Mouse (Mus musculus): ENCODE data around the gene Lemd1. TPM values are rescaled to one million over a fixed set of nuclear protein-coding genes. Genes with fewer than 3 reads are reported as not detected.

The Lemd1 gene
- total RNA-seq, 2 experiments from 2014 or later, result not detected

DNA sequence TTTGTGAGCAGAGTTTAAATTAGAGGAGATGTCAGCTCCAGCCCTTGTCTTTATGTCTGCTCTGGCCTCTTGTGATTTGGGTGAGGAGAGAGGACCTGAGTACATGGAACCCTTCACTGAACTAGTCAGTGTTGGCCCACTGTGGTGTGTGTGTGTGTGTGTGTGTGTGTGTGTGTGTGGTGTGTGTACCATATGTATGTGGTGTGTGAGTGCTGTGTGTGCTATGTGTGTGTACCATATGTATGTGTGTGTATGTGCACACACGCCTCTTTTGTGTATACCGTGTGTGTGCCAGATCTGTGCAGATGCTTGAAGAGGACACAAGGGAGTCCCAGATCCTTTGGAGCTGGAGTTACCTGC, 90.9 kb downstream of the Lemd1 start:
- ATAC-seq (replicated peaks; ENCODE audit: poor library complexity, severe bottlenecking), result no peak

- no peak for ATAC-seq (replicated peaks; ENCODE audit: poor library complexity, severe bottlenecking)
Observed at GRCm38 (mm10) chr1:132283018-132283417, 91.8 kb downstream of the Lemd1 start.

DNA sequence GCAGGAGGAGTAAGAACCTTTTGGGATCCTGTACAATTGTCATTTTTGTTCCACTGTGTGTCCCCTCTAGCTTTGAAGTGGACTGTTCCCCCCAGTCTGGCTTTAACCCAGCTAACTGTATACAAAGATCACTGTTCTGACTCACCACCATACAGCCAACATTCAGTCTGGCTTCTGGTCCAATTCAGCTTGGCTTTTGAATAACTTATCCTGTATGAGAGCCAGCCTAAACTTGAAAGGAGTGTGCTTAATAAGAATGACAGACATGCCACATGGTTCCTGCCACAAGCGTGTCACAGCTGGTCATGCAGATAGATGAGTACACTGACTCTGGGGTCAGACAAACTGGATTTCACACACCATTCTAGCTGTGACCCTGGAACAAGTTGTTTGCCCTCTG, 95.5 kb downstream of the Lemd1 start:
- no peak for ATAC-seq (replicated peaks; ENCODE audit: poor library complexity, severe bottlenecking)

GRCm38 (mm10) chr1:132287445-132287844, 96.2 kb downstream of the Lemd1 start:
- no peak for ATAC-seq (replicated peaks; ENCODE audit: poor library complexity, severe bottlenecking)

DNA sequence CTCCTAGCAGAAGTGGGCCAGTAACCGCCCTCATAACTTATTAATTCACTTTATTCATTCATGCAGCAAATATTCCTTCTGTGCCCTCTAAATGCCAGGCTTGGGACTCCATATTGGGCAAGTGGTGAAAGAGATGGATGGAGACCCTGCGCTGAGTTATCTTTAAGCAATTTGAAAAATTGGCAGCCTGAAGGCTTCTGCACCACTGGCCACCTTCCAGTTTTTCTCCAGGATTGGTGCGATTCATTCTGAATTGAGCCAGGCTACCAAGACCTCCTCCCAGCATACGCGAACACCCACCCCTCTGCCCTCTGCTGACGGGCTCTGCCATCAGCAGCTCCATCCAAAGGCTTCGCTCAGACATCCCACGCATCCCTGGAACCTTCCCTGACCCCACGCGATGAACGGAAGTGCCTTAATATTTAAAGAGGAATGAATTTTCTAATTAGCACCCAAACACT, 96.8 kb downstream of the Lemd1 start:
- no peak for ATAC-seq (replicated peaks; ENCODE audit: poor library complexity, severe bottlenecking)

GRCm38 (mm10) chr1:132289965-132290364, 98.7 kb downstream of the Lemd1 start:
- ATAC-seq (replicated peaks; ENCODE audit: poor library complexity, severe bottlenecking), result no peak

DNA sequence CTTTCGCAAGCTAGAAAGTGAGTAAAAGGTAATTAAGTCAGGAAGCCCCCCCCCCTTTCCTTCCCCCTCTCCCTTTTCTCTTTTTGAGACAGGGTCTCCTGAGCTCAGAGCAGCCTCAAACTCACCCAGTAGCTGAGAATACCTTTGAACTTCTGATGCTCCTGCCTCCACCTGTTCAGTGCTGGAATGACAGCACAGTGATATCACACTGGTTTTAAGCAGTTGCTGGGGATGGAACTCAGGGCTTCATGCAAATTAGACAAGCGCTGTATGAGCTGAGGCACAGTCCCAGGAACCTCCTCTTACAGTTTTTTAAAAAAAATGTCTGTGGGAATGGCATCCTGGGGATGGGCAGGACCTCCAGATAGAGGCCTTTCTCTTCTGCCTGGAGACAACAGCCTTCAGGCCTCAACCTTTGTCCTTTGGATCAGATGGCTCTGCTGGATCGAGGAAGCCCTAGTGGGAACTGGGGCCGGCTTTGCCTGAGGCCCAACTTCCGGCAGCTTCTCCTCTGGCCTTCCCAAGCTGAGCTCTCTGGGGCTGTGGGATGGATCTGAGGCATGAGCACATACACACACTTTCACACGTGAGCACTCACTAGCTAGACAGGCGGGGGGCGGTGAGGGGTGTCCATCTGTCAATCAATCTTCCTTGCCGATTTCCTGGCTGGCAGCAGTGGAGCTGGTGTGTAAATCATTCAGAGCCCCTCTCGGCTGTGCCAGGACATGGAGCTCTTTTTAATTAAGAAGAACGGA, 99.9 kb downstream of the Lemd1 start:
- ATAC-seq (replicated peaks; ENCODE audit: poor library complexity, severe bottlenecking), result no peak

DNA sequence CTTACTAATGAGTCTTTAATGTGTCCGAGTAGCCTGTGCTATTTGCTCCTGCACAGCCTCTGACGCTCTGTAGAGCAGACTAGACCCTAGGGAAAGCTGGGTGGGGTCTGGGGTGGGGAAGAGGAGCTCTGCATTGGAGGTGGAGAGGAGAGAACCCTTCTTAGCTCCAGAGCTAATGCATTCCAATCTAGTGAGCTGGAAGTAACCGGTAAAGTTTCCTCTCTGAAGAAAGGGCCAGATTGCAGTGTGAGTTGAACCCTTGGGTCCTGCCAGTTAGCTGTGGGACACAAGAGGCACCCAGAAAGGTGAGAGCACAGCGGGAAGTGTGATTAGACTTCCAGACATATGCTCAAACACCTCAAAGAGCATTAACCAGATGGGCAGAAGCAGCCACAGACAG, 100.5 kb downstream of the Lemd1 start:
- no peak for ATAC-seq (replicated peaks; ENCODE audit: poor library complexity, severe bottlenecking)

GRCm38 (mm10) chr1:132292318-132293129, 101.3 kb downstream of the Lemd1 start:
- 0 out of 2 replicates have a peak, but pooled peaks have one; percentile 37 for ATAC-seq (replicated peaks; ENCODE audit: poor library complexity, severe bottlenecking)

GRCm38 (mm10) chr1:132295506-132295905, 104.3 kb downstream of the Lemd1 start:
- ATAC-seq (replicated peaks; ENCODE audit: poor library complexity, severe bottlenecking), result no peak

- no peak for ATAC-seq (replicated peaks; ENCODE audit: poor library complexity, severe bottlenecking)
Observed at GRCm38 (mm10) chr1:132296051-132296450, 104.8 kb downstream of the Lemd1 start.

DNA sequence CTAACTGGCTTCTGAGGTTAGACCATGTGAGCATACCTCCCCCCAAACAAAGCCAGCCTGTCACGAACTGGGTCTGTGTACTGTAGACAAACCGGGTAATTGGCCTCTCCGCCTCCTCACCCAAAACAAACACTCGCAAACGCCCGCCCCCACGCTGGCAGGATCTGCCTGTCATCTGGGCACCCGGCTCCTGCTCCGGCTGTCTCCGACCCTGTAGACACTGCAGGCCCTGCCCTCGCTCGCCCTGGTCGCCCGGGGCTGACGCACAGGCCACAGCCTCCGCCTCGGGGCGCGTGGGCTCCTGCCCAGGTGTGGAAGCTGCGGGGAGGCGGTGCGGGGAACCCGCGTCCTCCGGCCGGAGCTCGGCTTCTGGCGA, 107.2 kb downstream of the Lemd1 start, which contains the start of gene Klhdc8a:
Gene Klhdc8a, plus strand, starts transcription at position 202 of the 376 bp plus-strand sequence.
- ATAC-seq (replicated peaks; ENCODE audit: poor library complexity, severe bottlenecking), result peak; percentile 41

GRCm38 (mm10) chr1:132298801-132299464, 107.7 kb downstream of the Lemd1 start:
- ATAC-seq (replicated peaks; ENCODE audit: poor library complexity, severe bottlenecking), result peak; percentile 37

- no peak for ATAC-seq (replicated peaks; ENCODE audit: poor library complexity, severe bottlenecking)
Observed at GRCm38 (mm10) chr1:132299744-132300143, 108.5 kb downstream of the Lemd1 start.

DNA sequence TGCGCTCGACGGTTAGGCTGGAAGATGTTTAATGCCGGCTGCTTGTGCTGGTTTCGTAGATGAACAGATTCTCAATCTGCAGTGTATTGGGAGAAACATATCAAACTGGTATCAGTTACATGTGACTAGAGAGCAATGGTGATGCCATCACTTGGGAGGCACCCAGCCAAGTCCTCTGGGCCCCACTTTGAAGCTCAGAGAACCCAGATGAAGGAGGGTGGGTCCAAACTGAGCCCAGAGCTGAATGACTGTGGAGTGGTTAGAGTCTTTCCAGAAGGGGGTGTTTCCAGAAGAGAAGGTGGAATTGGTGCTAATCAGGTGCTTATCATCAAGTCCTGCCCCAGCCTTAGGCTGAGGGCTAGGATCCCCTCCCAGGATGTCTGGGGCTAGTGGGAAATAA, 110.0 kb downstream of the Lemd1 start:
- no peak for ATAC-seq (replicated peaks; ENCODE audit: poor library complexity, severe bottlenecking)

DNA sequence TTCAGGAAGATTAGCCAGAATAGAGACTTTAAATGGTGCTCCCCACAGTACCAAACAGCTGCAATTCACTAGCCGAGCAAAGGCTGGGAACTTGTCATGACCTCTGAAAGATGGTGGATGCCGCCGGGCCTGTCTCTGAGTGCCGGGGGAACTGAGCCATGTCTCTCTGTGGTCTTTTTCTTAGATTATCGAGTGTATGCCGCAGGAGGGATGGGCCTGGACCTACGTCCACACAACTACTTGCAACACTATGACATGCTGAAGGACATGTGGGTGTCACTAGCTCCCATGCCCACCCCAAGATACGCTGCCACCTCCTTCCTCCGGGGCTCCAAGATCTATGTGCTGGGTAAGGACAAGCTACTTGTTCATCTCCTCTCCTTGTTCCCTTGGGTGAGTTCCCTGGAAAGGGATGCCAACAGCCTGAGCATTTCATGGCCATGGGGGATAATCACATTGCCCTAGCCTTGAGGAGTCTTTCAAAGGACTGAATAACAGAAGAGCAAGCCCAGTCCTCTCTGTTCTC, 111.2 kb downstream of the Lemd1 start:
- no peak for ATAC-seq (replicated peaks; ENCODE audit: poor library complexity, severe bottlenecking)

DNA sequence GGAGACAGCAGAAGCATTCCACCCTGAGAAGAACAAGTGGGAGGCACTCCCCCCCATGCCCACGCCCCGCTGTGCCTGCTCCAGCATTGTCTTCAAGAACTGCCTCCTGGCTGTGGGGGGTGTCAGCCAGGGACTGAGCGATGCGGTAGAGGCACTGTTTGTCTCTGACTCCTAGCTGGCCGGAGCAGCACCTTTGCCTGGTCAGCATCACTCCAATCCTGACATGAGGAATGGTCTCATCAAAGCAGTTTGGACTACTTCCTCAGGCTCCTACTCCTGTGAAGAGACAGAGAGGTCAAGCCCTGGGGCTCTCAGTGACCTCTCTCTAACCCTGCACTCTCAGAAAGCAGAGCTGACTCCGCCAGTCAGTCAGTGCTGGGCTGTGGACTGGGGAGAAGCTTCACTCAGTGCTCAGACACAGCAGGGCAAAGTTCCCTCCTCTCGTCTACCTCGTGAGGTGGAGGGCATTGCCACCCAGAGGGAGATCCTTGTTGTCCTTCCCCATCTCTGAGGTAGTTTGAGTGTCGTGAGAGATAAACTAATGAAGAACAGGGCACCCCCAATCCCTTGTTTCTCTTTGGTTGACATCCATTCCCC, 113.5 kb downstream of the Lemd1 start:
- no peak for ATAC-seq (replicated peaks; ENCODE audit: poor library complexity, severe bottlenecking)

DNA sequence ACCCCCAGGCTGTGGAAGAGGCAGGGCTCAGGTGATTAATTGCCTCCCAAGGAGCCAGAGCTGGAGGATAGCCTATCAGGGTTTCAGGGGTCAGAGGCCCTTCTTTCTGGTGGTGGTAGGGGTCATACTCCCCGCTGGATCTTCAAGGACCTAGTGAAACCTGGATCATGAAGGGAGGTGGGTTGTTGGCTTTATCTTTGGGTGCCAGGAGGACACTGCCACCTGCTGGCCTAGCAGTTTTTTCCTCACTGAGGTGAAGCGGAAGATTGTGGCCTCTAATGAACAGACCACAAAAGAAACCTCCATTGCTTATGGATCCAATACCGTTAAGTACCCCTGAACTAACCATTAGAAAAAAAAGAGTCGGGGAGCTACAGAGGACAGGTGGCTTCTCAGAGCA, 114.9 kb downstream of the Lemd1 start:
- ATAC-seq (replicated peaks; ENCODE audit: poor library complexity, severe bottlenecking), result peak; percentile 52

DNA sequence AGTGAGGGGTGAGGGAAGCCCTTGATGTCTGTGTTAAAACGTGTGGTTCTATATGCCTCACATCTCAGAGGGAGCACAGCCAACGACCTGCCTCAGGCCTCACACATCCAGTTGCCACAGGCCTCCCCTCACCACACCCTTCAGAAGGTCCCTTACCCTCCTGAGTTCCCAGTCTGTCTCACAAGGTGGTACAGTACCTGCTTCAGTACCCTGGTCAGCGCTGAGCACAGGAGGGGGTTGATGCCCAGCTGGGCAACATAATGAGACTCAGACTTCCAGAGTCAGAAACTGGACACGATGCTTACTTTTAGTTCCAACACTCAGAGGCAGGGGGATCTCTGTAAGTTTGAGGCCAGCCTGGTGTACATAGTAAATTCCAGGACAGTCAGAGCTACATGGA, 115.6 kb downstream of the Lemd1 start:
- ATAC-seq (replicated peaks; ENCODE audit: poor library complexity, severe bottlenecking), result no peak

DNA sequence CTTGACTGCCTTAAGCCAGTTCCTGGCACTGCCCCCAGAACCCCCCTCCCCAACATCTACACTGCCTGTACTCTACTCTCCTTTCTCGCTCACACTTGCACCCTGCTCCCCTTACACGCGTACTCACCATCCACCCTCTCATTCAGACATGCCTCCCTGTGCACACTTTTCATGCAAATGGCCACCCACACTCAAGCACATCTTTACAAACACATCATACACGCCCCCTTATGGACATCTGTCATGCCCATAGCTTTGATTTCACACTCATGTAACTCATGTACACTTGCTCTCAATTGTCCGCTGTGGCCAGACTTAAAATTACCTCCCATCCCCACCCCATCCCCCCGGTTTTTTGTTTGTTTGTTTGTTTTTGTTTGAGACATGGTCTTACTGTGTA, 116.7 kb downstream of the Lemd1 start:
- no peak for ATAC-seq (replicated peaks; ENCODE audit: poor library complexity, severe bottlenecking)
